Comparison of ENCODE assay signal across 10 mouse cellular contexts in the genomic region with DNA sequence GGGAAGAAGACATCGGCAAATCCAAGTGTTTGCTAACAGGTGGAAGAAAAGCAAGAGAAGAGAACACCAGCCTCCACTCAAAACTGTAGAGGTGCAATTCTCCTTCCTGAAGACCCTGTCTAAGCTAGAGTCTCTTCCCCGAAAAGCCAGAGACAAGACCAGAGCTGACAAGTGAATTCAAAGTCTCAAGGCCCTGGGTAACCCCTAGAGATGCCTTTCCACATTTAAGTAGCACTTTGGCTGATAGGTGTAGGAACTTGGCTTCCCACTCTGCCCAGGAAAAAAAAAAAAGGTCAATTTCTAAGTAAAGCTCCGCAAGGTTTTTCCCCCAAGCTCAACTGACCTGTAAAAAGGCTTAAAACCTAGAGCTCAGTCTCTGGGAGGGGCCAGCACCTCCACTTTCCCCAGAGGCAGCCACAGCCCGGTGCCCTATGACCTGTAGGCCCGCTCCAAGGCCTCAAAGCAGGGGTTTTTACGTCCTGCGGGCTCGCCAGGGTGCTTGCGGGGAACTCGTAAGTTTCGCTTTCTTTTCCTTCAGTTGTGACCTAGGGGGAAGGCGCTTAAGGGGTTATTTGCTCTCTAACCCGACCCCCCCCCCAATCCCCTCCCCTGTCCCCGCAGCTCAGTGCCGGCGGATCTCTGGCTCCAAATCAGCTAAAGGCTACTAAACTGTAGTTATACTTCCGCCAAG. TPM values are rescaled to one million over a fixed set of nuclear protein-coding genes. Genes with fewer than 3 reads are reported as not detected.
DNase-seq lines count a peak whose midpoint lies in the region; ATAC-seq lines count a peak whose summit lies in the region.
"Had no signal": no experiment of that assay in that cellular context is flagged by ENCODE, and none has a peak within 500 bp of the region (broad histone marks: within the 10 kb centered on the region; RNA-seq: fewer than 3 reads in every experiment).

No protein-coding gene starts in this region.

- DNase-seq in heart, adult 18-20 months = no peak
- peak; percentile 16 for DNase-seq in retina, embryonic 14.5 days (ENCODE audit: low spot score)
- DNase-seq in retina, postnatal 1 day = no peak
- DNase-seq in ovary, postnatal 14 days (ENCODE audit: low spot score) = no peak
- DNase-seq in adrenal gland, adult 2 months = no peak
- no peak for DNase-seq in adrenal gland, postnatal 4 days (ENCODE audit: low spot score in 2 of 2)
- DNase-seq: adrenal gland, postnatal 36 days; thymus, postnatal 25 days had no signal

- ATAC-seq in heart, embryonic 16.5 days (replicated peaks; ENCODE audit: extremely low read depth, insufficient read depth, low FRiP score) = no peak
- no peak for ATAC-seq in limb, embryonic 12.5 days (ENCODE audit: insufficient number of reproducible peaks, insufficient read depth, low FRiP score, low TSS enrichment, low read depth)

- H3K4me3 ChIP-seq in heart, embryonic 16.5 days (ENCODE audit: low read length) = peak overlapping the region; percentile 33
- peak overlapping the region; percentile 27 for H3K4me3 ChIP-seq in limb, embryonic 12.5 days (replicated peaks)

- H3K27me3 ChIP-seq in heart, embryonic 16.5 days (ENCODE audit: control insufficient read depth, insufficient read depth, low read length) = peaks cover 90% of the 10 kb centered on the region
- peaks cover 98% of the 10 kb centered on the region for H3K27me3 ChIP-seq in limb, embryonic 12.5 days

- H3K9me3 ChIP-seq in heart, embryonic 16.5 days (replicated peaks; ENCODE audit: control insufficient read depth, low read length) = no peaks in the 10 kb centered on the region
- no peaks in the 10 kb centered on the region for H3K9me3 ChIP-seq in limb, embryonic 12.5 days

- no peaks in the 10 kb centered on the region for H3K36me3 ChIP-seq in heart, embryonic 16.5 days (ENCODE audit: control insufficient read depth, insufficient read depth)
- no peaks in the 10 kb centered on the region for H3K36me3 ChIP-seq in limb, embryonic 12.5 days

- H3K9ac ChIP-seq in heart, embryonic 16.5 days (ENCODE audit: low read length) = no peak overlapping the region
- H3K9ac ChIP-seq in limb, embryonic 12.5 days (replicated peaks) = no peak overlapping the region; the same call in 1 of the 2 replicates

- H3K27ac ChIP-seq in heart, embryonic 16.5 days (ENCODE audit: low read length) = no peak overlapping the region
- H3K27ac ChIP-seq in limb, embryonic 12.5 days = no peak overlapping the region

- peak overlapping the region; percentile 14; the same call in 1 of the 2 replicates for H3K4me2 ChIP-seq in heart, embryonic 16.5 days (ENCODE audit: low read depth, low read length)
- peak overlapping the region; percentile 48 for H3K4me2 ChIP-seq in limb, embryonic 12.5 days

- H3K4me1 ChIP-seq in heart, embryonic 16.5 days (ENCODE audit: control insufficient read depth, insufficient read depth, low read length) = peaks cover 20% of the 10 kb centered on the region
- H3K4me1 ChIP-seq in limb, embryonic 12.5 days (replicated peaks) = peaks cover 43% of the 10 kb centered on the region

- 19% methylated on average over 17 of the region's 17 CpGs for WGBS in heart, embryonic 16.5 days
- 2% methylated on average over 17 of the region's 17 CpGs for WGBS in limb, embryonic 12.5 days

RNA-seq across cellular contexts. Expression of gene Tfap2a, which starts 2.6 kb away (rescaled TPM):
- 0.05 and 0.07 TPM in 2 replicates for polyA plus RNA-seq in heart, embryonic 16.5 days (2015; fragmentation: Nextera tagmentation; extraction: Ambion mirVana)
- total RNA-seq in heart, adult 18-20 months (2021) = under 1 TPM; 0.07 to 0.13 TPM
- 10.1 and 11.3 TPM in 2 replicates for polyA plus RNA-seq in limb, embryonic 12.5 days (2016; fragmentation: Nextera tagmentation; extraction: Ambion mirVana)
- under 1 TPM; 0.09 to 0.14 TPM for total RNA-seq in adrenal gland, adult 2 months (2021)
- polyA plus RNA-seq in adrenal gland, adult 2 months (2012; rRNA removed) = 0.09 and 0.16 TPM in 2 replicates
- total RNA-seq in adrenal gland, postnatal 4 days (2021) = 1 to 10 TPM; 1.5 to 3.1 TPM
